Mouse (Mus musculus) liver, postnatal 0 days (tissue): ENCODE results near the gene Zfp365.

ENCODE experiments used
- CTCF ChIP-seq: sonication (generic); IDR thresholded peaks from 2 replicates; pipeline ENCODE4 v1.5.1; 2016; ENCODE audit warnings: antibody characterized with exemption, low read depth
- EP300 ChIP-seq: IDR thresholded peaks from 2 replicates; pipeline ENCODE4 v1.6.1; 2016; ENCODE audit warnings: antibody characterized with exemption, low read depth, mild to moderate bottlenecking

GRCm38 (mm10) chr10:67959982-67960381, 47.5 kb upstream of the Zfp365 start:
- TF ChIP-seq CTCF: no peak
- no peak; the same call in 1 of the 2 replicates for TF ChIP-seq EP300
